Mouse (Mus musculus) midbrain, embryonic 15.5 days (tissue): ENCODE measurements at regions not wholly inside any gene's neighbourhood (a gene's known extent, or its start where the extent isn't known, plus 50 kb on each side); places are given as distances from the start of the nearest gene placed in this dataset.

Experiments
- ATAC-seq: fragments of 200-750 bp; cut with Nextera tagmentation; replicated peaks from 2 replicates; pipeline ENCODE4 v1.8.0; 2017; ENCODE audit warnings: moderate TSS enrichment
- H3K27ac ChIP-seq: fragments of 300-500 bp; sonication (generic); 2 replicates; pipeline ENCODE4 v1.5.1; 2015; ENCODE audit warnings: mild to moderate bottlenecking, inconsistent platforms
- H3K27me3 ChIP-seq: fragments of 300-500 bp; sonication (generic); replicated peaks from 2 replicates; pipeline ENCODE4 v1.6.1; 2015; ENCODE audit warnings: inconsistent platforms
- H3K36me3 ChIP-seq: fragments of 300-500 bp; sonication (generic); replicated peaks from 2 replicates; pipeline ENCODE4 v1.6.1; 2015; ENCODE audit warnings: inconsistent platforms
- H3K4me1 ChIP-seq: fragments of 300-500 bp; sonication (generic); 2 replicates; pipeline ENCODE4 v1.6.1; 2015; ENCODE audit warnings: inconsistent platforms
- H3K4me2 ChIP-seq: fragments of 300-500 bp; sonication (generic); 2 replicates; pipeline ENCODE4 v1.6.1; 2015; ENCODE audit warnings: inconsistent platforms, mild to moderate bottlenecking, moderate library complexity
- H3K4me3 ChIP-seq: fragments of 300-500 bp; sonication (generic); 2 replicates; pipeline ENCODE4 v1.5.1; 2015; ENCODE audit warnings: mild to moderate bottlenecking, inconsistent platforms
- H3K9ac ChIP-seq: fragments of 300-500 bp; sonication (generic); 2 replicates; pipeline ENCODE4 v1.6.1; 2015; ENCODE audit warnings: mild to moderate bottlenecking, inconsistent platforms
- H3K9me3 ChIP-seq: fragments of 300-500 bp; sonication (generic); 2 replicates; pipeline ENCODE4 v1.6.1; 2016; ENCODE audit warnings: inconsistent platforms
- WGBS: fragments of 180-500 bp; shearing (Covaris S2); methylation state at CpG from one replicate; pipeline ENCODE4 v1.1.7; 2015; ENCODE audit warnings: mixed read lengths; 5-methylcytosine and 5-hydroxymethylcytosine counted together

DNA sequence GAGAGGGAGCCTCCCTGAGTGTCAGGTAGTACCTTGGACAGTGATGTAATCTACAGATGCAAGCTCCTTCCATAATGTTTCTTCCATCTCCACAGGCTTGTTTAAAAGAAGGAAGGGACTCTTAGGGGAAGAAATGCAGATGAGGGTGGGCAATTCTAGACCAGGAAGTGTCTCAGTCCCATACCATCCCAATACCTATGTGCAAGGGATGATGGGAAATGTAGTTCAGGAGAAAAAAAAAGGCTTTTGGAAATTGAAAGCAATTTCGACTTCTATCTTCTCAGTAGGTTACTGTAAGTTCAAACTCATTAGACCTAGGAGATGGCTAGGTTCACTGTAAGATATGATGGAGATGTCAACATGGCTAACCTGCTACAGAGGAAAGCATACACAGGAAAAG, 68.3 kb downstream of the Cd83 start:
- Histone ChIP-seq H3K36me3 (no peaks in the 10 kb centered on the region), H3K4me3 (no peak overlapping the region), H3K4me2 (no peak overlapping the region), H3K27me3 (0 out of 2 replicates have a peak, but pooled peaks cover 6% of the 10 kb centered on the region), H3K27ac (no peak overlapping the region), H3K9me3 (no peaks in the 10 kb centered on the region), H3K4me1 (peaks cover 8% of the 10 kb centered on the region), H3K9ac (no peak overlapping the region)
- WGBS = 90% methylated on average over 1 of the region's 1 CpGs
- no peak for ATAC-seq

DNA sequence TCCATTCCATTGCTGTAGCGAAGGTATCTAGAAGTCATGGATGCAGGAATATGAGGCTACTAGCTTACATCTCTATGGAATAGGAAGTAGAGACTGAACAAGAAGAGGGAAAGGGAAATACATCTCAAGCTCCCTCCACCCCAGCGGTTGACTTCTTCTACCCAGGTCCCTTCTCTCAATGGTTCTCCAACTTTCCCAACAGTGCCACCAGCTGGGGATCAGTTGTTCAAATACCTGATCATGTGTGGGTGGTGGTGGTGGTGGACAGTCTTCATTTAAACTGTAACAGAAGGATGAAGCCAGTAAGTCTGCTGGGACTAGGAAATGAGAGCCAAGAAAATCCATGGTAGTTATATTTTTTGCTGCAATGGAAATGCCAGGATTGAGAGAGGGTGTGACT, 70.4 kb downstream of the Cd83 start:
- Histone ChIP-seq H3K27me3 (0 out of 2 replicates have a peak, but pooled peaks cover 6% of the 10 kb centered on the region), H3K36me3 (no peaks in the 10 kb centered on the region), H3K4me1 (peaks cover 8% of the 10 kb centered on the region), H3K4me2 (no peak overlapping the region), H3K27ac (no peak overlapping the region), H3K9ac (no peak overlapping the region), H3K9me3 (no peaks in the 10 kb centered on the region), H3K4me3 (no peak overlapping the region)
- 94% methylated on average over 2 of the region's 2 CpGs for WGBS
- no peak for ATAC-seq

DNA sequence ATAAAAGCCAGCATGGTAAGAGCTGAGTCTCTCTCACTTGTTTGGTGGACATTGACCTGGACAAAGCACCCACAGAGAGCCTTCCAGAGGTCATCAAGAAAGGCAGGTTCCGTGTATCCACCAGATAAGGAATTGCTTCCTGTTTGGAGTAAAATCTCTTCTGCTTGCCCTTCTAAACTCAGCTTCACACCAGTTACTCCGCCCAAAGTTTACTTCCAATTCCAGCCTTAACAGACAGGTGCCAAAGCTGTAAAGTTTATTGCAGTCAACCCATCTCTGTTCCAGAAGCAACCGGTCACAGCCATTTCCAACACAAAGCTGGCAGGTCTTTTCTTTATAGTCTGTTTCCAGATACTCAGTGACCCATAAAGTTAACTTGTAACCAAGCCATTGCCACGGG, 76.4 kb downstream of the Cd83 start:
- Histone ChIP-seq H3K4me2 (no peak overlapping the region), H3K27me3 (peaks cover 10% of the 10 kb centered on the region; the same call in 1 of the 2 replicates), H3K9me3 (no peaks in the 10 kb centered on the region), H3K4me1 (peaks cover 10% of the 10 kb centered on the region), H3K36me3 (no peaks in the 10 kb centered on the region), H3K27ac (no peak overlapping the region), H3K9ac (no peak overlapping the region), H3K4me3 (no peak overlapping the region)
- ATAC-seq = no peak
- 60% methylated on average over 4 of the region's 4 CpGs for WGBS

DNA sequence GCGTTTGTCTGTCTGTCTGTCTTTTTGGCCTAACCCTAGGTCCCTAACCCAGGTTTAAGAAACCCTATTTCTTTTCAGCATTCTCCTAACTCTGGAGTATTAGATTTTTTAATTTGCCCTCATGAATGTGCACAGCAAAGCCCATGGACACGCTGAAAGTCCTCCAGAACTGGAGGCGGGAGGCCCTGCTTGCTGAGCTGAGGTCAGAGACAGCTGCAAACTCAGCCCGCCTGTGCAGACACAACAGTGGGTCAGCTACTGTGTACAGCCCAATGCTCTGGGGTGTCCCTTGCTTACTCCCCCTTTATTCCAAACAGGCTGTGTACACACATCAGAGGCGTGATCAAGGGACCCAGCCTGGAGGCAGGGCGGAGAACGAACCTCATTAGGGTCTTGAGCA, 76.8 kb downstream of the Cd83 start:
- Histone ChIP-seq H3K36me3 (no peaks in the 10 kb centered on the region), H3K9ac (no peak overlapping the region), H3K27ac (no peak overlapping the region), H3K27me3 (peaks cover 10% of the 10 kb centered on the region; the same call in 1 of the 2 replicates), H3K4me1 (peaks cover 10% of the 10 kb centered on the region), H3K4me2 (no peak overlapping the region), H3K4me3 (no peak overlapping the region), H3K9me3 (no peaks in the 10 kb centered on the region)
- WGBS = 73% methylated on average over 7 of the region's 7 CpGs
- ATAC-seq = no peak

DNA sequence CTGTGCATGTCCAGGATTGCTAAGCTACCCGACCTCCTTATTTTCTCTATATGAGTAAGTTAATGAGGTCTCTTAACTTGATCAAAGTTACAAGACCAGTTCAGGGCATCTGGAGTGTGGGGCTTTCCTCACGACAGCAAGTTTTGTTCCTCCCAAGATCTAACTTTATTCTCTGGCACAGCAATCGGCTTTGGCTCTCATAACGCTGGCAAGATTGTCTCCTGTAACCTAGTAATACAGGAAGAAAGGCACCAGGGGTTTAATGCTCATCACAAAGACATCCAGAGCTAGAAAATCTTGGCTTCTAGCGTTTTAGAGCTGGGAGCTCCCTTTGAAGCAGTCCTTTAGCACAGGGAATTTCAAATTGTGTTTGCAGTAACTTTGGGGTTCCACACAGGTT, 77.5 kb downstream of the Cd83 start:
- 80% methylated on average over 5 of the region's 5 CpGs for WGBS
- Histone ChIP-seq H3K9ac (no peak overlapping the region), H3K36me3 (no peaks in the 10 kb centered on the region), H3K9me3 (no peaks in the 10 kb centered on the region), H3K4me3 (no peak overlapping the region), H3K27ac (no peak overlapping the region), H3K27me3 (peaks cover 10% of the 10 kb centered on the region; the same call in 1 of the 2 replicates), H3K4me2 (no peak overlapping the region), H3K4me1 (peaks cover 10% of the 10 kb centered on the region)
- no peak for ATAC-seq

DNA sequence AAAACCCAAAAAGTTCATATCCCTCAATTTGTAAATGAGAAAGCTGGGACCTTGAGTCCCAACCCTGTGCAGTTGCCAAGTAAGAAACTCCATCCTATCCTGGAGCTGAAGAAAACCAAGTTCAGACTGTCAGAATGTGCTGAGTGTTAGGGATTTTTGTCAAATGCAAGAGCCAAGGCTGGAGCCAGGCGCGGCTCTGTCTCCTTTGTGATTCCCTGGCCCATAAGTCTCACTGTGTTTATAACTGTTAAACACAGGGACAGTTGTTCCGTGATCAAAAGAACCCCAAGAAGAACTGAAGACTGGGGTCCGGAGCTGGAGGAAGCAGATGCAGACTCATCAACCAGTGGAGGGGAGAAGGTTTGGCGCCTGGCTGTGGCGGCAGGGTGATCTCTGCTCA, 78.0 kb downstream of the Cd83 start:
- Histone ChIP-seq H3K27me3 (peaks cover 10% of the 10 kb centered on the region; the same call in 1 of the 2 replicates), H3K4me1 (peaks cover 10% of the 10 kb centered on the region), H3K27ac (no peak overlapping the region), H3K36me3 (no peaks in the 10 kb centered on the region), H3K4me3 (no peak overlapping the region), H3K4me2 (no peak overlapping the region), H3K9me3 (no peaks in the 10 kb centered on the region), H3K9ac (no peak overlapping the region)
- ATAC-seq = no peak
- WGBS = 91% methylated on average over 6 of the region's 6 CpGs

DNA sequence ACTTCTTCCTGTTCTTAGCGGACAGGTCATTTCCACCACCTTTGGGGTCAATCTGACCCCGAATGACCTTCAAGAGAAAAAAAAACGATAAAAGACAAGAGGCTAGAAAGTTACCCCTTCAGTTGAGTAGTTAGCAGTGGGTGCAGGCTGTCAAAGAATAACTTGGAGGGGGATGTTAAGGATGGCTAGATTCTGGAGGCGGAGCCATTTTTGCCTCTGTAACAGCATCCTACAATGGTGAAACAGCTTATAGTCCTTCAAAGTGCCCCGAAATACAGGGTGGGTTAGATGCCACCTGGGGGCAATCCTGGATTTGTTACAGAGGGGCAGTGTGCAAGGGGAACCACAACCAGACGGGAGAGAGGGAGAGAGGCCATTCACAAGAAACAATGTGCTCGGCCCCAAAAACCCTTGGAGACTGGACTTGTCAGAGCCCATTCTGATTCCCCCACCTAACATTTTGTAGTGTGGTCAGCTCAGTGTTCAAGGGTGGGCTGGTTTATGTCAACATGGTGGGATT, 79.1 kb downstream of the Cd83 start:
- no peak for ATAC-seq
- peaks cover 10% of the 10 kb centered on the region; the same call in 1 of the 2 replicates for H3K27me3 ChIP-seq
- no peak overlapping the region for H3K4me2 ChIP-seq
- peaks cover 10% of the 10 kb centered on the region for H3K4me1 ChIP-seq
- H3K9me3 ChIP-seq = no peaks in the 10 kb centered on the region
- H3K27ac ChIP-seq = no peak overlapping the region
- no peak overlapping the region for H3K9ac ChIP-seq
- H3K36me3 ChIP-seq = no peaks in the 10 kb centered on the region
- H3K4me3 ChIP-seq = no peak overlapping the region
- WGBS = 70% methylated on average over 7 of the region's 7 CpGs

DNA sequence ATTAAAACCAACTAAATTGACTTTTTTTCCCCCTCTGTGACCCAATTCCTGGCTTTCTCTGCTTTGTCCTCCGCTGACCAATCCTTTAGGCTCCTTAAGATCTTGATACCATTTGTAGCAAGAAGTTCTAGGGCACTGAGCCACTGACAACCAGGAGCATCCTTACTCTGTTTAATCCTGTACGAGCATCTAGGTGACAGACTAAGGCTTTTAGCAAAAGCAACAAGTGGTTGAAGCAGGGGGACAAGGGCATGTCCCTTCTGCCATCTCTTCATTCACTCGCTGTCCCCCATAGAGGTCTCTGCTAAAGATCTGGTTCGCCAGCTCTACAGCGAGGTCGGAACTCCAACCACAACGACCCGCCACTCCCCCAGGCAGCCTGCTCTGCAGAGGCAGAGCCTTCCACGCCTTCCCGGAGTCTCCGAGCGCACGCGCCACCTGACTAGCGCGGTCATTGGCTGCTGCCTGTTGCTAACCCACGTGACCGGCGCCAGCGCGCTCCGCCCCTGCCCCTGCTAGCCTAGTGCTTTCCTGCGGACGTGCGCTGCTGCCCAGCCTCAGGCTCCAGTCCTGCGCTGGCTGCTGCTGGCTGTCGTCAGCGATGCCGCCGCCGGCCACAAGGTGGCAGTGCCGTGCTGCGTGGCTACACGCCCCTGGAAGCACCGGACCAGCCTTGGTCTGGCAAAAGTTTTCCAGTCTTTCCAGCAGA, 79.7 kb downstream of the Cd83 start:
- H3K9ac ChIP-seq = no peak overlapping the region
- H3K4me3 ChIP-seq = peak overlapping the region; percentile 32
- no peaks in the 10 kb centered on the region for H3K36me3 ChIP-seq
- peak overlapping the region; percentile 61 for H3K4me2 ChIP-seq
- peaks cover 10% of the 10 kb centered on the region for H3K4me1 ChIP-seq
- H3K27me3 ChIP-seq = peaks cover 10% of the 10 kb centered on the region; the same call in 1 of the 2 replicates
- H3K27ac ChIP-seq = 0 out of 2 replicates have a peak overlapping the region, but pooled peaks have one; percentile 49
- under 1% methylated on average over 35 of the region's 35 CpGs for WGBS
- H3K9me3 ChIP-seq = no peaks in the 10 kb centered on the region
- ATAC-seq = peak; percentile 99

DNA sequence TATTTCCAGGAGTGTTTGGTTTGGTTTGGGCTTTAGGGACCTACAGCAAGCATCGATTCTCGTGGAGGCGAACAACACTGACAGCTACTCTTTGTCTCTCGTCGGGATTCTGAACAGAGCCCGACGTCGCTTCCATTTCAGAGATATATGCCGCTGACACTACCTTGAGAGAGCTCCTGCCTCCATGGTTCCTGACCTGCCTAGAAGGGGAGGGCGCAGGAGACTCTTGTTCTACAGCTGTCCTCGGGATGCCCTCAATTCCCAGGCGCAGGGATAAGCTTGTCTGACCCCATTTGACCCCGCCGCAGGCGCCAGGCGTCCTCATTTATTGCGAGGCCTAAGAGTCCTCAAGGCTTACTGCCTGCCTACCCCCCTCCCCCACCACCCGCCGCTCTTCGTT, 80.5 kb downstream of the Cd83 start:
- Histone ChIP-seq H3K4me3 (peak overlapping the region; percentile 32), H3K4me1 (peaks cover 10% of the 10 kb centered on the region), H3K9ac (no peak overlapping the region), H3K9me3 (no peaks in the 10 kb centered on the region), H3K27me3 (peaks cover 10% of the 10 kb centered on the region; the same call in 1 of the 2 replicates), H3K4me2 (peak overlapping the region; percentile 61), H3K36me3 (no peaks in the 10 kb centered on the region), H3K27ac (no peak overlapping the region)
- WGBS = 2% methylated on average over 20 of the region's 20 CpGs
- ATAC-seq = peak; percentile 31

DNA sequence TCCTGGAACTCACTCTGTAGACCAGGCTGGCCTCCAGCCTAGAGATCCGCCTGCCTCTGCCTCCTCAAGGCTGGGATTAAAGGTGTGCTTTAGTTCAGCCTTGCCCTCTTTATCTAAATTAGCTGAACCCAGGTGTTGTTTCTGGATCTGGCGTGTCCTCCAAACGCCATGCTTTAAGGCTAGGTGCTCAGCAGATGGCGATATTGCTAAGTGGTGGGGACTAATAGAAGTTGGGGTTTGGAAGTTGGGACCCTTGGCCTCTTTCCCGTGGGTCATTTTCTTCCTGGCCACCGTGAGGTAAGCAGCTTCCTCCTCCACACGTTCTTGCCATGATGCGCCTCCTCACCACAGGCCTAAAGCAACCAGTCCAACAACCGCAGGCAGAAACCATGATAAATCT, 91.3 kb downstream of the Cd83 start:
- no peak for ATAC-seq
- WGBS = 86% methylated on average over 9 of the region's 9 CpGs
- no peak overlapping the region for H3K4me2 ChIP-seq

DNA sequence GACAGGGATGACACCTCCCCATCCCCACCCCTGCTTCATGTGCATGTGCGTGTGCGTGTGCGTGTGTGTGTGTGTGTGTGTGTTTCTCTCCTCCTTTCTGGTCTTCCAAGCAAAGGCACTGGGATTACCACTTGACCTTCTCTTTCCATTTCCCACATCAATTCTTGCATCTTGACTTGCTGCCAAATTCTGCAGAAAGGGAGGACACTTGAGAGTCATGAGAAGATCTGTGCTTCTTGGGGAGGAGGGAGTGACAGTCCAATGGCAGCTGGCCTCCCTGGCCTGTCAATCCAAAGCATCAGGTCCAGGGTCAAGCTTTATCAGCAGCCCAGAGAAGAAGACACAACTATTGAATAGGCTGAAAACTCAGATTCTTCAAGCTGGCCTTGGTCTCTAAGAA, 102.7 kb downstream of the Cd83 start:
- 83% methylated on average over 3 of the region's 3 CpGs for WGBS
- no peaks in the 10 kb centered on the region for H3K4me1 ChIP-seq
- H3K9ac ChIP-seq = no peak overlapping the region
- no peaks in the 10 kb centered on the region for H3K36me3 ChIP-seq
- no peak overlapping the region for H3K4me2 ChIP-seq
- H3K4me3 ChIP-seq = no peak overlapping the region
- no peaks in the 10 kb centered on the region for H3K9me3 ChIP-seq
- no peaks in the 10 kb centered on the region for H3K27me3 ChIP-seq
- no peak overlapping the region for H3K27ac ChIP-seq
- ATAC-seq = no peak

More for the DNA sequence above, 91.3 kb downstream of the Cd83 start:
- Histone ChIP-seq H3K4me1 (no peaks in the 10 kb centered on the region), H3K9me3 (no peaks in the 10 kb centered on the region), H3K27ac (no peak overlapping the region), H3K9ac (no peak overlapping the region), H3K36me3 (no peaks in the 10 kb centered on the region), H3K27me3 (no peaks in the 10 kb centered on the region), H3K4me3 (no peak overlapping the region)

DNA sequence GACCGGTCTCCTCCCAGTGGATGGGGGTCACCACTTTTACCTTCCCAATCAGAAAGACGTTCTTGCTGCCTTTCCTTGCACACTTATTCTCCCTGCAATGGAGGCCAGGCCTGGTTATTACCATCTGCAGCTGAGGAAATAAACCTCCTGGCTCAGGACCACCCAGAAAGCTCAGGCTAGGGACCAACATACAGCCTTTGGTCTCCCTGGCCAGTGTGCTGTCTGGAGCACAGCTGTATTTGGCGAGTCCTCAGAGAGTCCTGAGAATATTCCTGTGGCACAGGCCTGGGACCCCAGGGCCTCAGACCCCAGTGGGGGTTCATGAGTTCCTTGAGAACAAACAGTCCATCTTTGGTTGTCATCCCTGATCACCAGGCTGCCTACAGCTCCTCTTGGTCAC, 107.4 kb downstream of the Cd83 start:
- Histone ChIP-seq H3K4me3 (no peak overlapping the region), H3K27ac (no peak overlapping the region), H3K36me3 (no peaks in the 10 kb centered on the region), H3K9me3 (no peaks in the 10 kb centered on the region), H3K4me2 (no peak overlapping the region), H3K27me3 (no peaks in the 10 kb centered on the region), H3K9ac (no peak overlapping the region), H3K4me1 (peaks cover 5% of the 10 kb centered on the region; the same call in 1 of the 2 replicates)
- WGBS = 88% methylated on average over 3 of the region's 3 CpGs
- ATAC-seq = no peak

DNA sequence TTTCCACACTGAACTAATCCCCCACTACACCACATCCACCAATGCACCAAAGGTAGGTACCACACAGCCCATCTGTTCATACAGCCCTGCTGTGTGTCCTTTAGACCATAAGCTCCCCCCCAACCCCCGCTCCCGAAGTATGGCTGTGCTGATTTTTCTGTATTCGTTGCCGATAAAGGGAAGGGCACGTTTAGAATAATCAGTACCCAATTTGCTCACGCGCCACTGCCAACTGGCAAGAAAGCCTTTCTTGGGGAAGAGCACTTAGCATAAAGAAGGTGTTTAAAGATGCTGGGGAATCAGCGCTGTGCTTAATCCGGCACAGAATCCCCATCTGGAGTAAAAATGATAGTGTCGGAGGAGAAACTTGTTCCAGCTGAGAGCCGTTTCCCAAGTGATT, 111.4 kb downstream of the Cd83 start:
- no peaks in the 10 kb centered on the region for H3K27me3 ChIP-seq
- no peaks in the 10 kb centered on the region for H3K36me3 ChIP-seq
- no peak for ATAC-seq
- 38% methylated on average over 11 of the region's 11 CpGs for WGBS
- H3K4me2 ChIP-seq = no peak overlapping the region
- H3K4me1 ChIP-seq = peaks cover 5% of the 10 kb centered on the region; the same call in 1 of the 2 replicates
- no peak overlapping the region for H3K27ac ChIP-seq
- H3K9me3 ChIP-seq = no peaks in the 10 kb centered on the region
- no peak overlapping the region for H3K4me3 ChIP-seq
- no peak overlapping the region for H3K9ac ChIP-seq
